Mouse (Mus musculus): ENCODE data around the gene Mthfd1. TPM values are rescaled to one million over a fixed set of nuclear protein-coding genes. Genes with fewer than 3 reads are reported as not detected.
"Not testable (repeated sequence)": the region's sequence is repeated elsewhere in the genome, so short reads cannot be mapped to it uniquely, and the experiment has no call there.

Gene Mthfd1
- polyA plus RNA-seq (2015; fragmentation: Nextera tagmentation; extraction: Ambion mirVana) = 28.2 and 35.2 TPM in 2 replicates

- WGBS = 2% methylated on average over 43 of the region's 43 CpGs
- H3K9me3 ChIP-seq (replicated peaks; ENCODE audit: control insufficient read depth, low read length, poor library complexity, severe bottlenecking) = no peaks in the 10 kb centered on the region
- peak; percentile 100 for ATAC-seq
- H3K4me1 ChIP-seq (ENCODE audit: control insufficient read depth, insufficient read depth, low read length) = peaks cover 14% of the 10 kb centered on the region
- peak within 1 kb of the TSS; percentile 85 for H3K4me2 ChIP-seq (ENCODE audit: low read length)
- H3K9ac ChIP-seq (ENCODE audit: low read depth, low read length) = peak within 1 kb of the TSS; percentile 73
- no peaks in the 10 kb centered on the region for H3K27me3 ChIP-seq (ENCODE audit: control insufficient read depth, insufficient read depth, low read depth, low read length)
- H3K4me3 ChIP-seq (ENCODE audit: low read depth, low read length) = peak within 1 kb of the TSS; percentile 48
- H3K27ac ChIP-seq (ENCODE audit: low read length) = peak within 1 kb of the TSS; percentile 83
- H3K36me3 ChIP-seq (ENCODE audit: control insufficient read depth, insufficient read depth, low read length) = no peaks in the 10 kb centered on the region
These were observed at the start of gene Mthfd1 for GRCm38 (mm10) chr12:76254725-76255498. TSS of gene Mthfd1 (plus strand) at chr12:76255298.

GRCm38 (mm10) chr12:76209429-76209974 is 45.6 kb upstream of the Mthfd1 start:
- Histone ChIP-seq H3K9me3 (replicated peaks; ENCODE audit: control insufficient read depth, low read length, poor library complexity, severe bottlenecking) (no peaks in the 10 kb centered on the region), H3K4me2 (ENCODE audit: low read length) (no peak overlapping the region), H3K27ac (ENCODE audit: low read length) (no peak overlapping the region), H3K9ac (ENCODE audit: low read depth, low read length) (no peak overlapping the region), H3K4me3 (ENCODE audit: low read depth, low read length) (no peak overlapping the region), H3K4me1 (ENCODE audit: control insufficient read depth, insufficient read depth, low read length) (no peaks in the 10 kb centered on the region), H3K27me3 (ENCODE audit: control insufficient read depth, insufficient read depth, low read depth, low read length) (no peaks in the 10 kb centered on the region), H3K36me3 (ENCODE audit: control insufficient read depth, insufficient read depth, low read length) (no peaks in the 10 kb centered on the region)
- 92% methylated on average over 5 of the region's 5 CpGs for WGBS
- ATAC-seq = no peak

GRCm38 (mm10) chr12:76215121-76215520 is 40.0 kb upstream of the Mthfd1 start:
- Histone ChIP-seq H3K4me2 (ENCODE audit: low read length) (no peak overlapping the region), H3K9me3 (replicated peaks; ENCODE audit: control insufficient read depth, low read length, poor library complexity, severe bottlenecking) (no peaks in the 10 kb centered on the region), H3K9ac (ENCODE audit: low read depth, low read length) (no peak overlapping the region), H3K27me3 (ENCODE audit: control insufficient read depth, insufficient read depth, low read depth, low read length) (no peaks in the 10 kb centered on the region), H3K4me1 (ENCODE audit: control insufficient read depth, insufficient read depth, low read length) (no peaks in the 10 kb centered on the region), H3K4me3 (ENCODE audit: low read depth, low read length) (no peak overlapping the region), H3K27ac (ENCODE audit: low read length) (no peak overlapping the region), H3K36me3 (ENCODE audit: control insufficient read depth, insufficient read depth, low read length) (no peaks in the 10 kb centered on the region)
- ATAC-seq = no peak
- WGBS = 19% methylated on average over 5 of the region's 5 CpGs

DNA sequence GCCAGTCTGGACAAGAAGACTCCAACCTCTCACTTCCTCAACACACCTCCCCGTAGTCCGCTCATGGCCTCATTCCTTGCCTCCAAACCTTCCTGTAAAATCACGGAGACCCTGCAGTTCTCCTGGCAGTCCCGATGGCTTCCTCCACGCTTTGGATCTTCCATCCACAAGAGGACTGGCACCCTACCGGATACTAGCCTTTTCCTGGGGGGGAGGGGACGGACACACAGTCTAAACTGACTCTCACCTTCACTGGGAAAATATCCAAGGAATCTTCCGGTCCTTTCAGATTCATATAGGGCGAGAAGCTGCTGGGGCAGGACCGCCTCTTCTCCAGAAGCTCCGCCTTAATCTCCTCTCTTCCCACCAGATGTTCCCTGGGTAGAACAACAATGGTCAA is 38.4 kb upstream of the Mthfd1 start:
- no peak overlapping the region for H3K4me2 ChIP-seq (ENCODE audit: low read length)
- H3K4me1 ChIP-seq (ENCODE audit: control insufficient read depth, insufficient read depth, low read length) = no peaks in the 10 kb centered on the region
- H3K9ac ChIP-seq (ENCODE audit: low read depth, low read length) = no peak overlapping the region
- H3K27me3 ChIP-seq (ENCODE audit: control insufficient read depth, insufficient read depth, low read depth, low read length) = no peaks in the 10 kb centered on the region
- no peaks in the 10 kb centered on the region for H3K9me3 ChIP-seq (replicated peaks; ENCODE audit: control insufficient read depth, low read length, poor library complexity, severe bottlenecking)
- no peak for ATAC-seq
- H3K4me3 ChIP-seq (ENCODE audit: low read depth, low read length) = no peak overlapping the region
- H3K27ac ChIP-seq (ENCODE audit: low read length) = no peak overlapping the region
- no peaks in the 10 kb centered on the region for H3K36me3 ChIP-seq (ENCODE audit: control insufficient read depth, insufficient read depth, low read length)
- WGBS = 72% methylated on average over 11 of the region's 11 CpGs

DNA sequence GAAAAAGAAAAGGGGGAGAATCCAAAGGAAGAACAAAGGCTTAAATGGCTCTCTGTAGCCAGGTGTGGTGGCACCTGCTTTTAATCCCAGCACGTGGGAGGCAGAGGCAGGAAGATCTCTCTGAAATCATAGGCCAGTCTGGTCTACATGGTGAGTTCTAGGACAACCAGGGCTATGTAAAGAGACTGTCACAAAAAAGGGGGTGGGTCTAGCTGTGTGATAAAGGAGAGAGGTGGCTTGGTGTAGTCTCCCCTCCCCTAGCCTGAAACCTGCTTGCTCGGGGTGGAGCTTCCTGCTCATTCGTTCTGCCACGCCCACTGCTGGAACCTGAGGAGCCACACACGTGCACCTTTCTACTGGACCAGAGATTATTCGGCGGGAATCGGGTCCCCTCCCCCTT is 33.0 kb upstream of the Mthfd1 start:
- H3K27me3 ChIP-seq (ENCODE audit: control insufficient read depth, insufficient read depth, low read depth, low read length); H3K4me2 ChIP-seq (ENCODE audit: low read length); H3K27ac ChIP-seq (ENCODE audit: low read length); H3K9me3 ChIP-seq (replicated peaks; ENCODE audit: control insufficient read depth, low read length, poor library complexity, severe bottlenecking); H3K4me3 ChIP-seq (ENCODE audit: low read depth, low read length); ATAC-seq; H3K36me3 ChIP-seq (ENCODE audit: control insufficient read depth, insufficient read depth, low read length); H3K9ac ChIP-seq (ENCODE audit: low read depth, low read length); H3K4me1 ChIP-seq (ENCODE audit: control insufficient read depth, insufficient read depth, low read length): not testable (repeated sequence)
- 48% methylated on average over 3 of the region's 8 CpGs for WGBS

- no peaks in the 10 kb centered on the region for H3K9me3 ChIP-seq (replicated peaks; ENCODE audit: control insufficient read depth, low read length, poor library complexity, severe bottlenecking)
- H3K27ac ChIP-seq (ENCODE audit: low read length) = no peak overlapping the region
- ATAC-seq = no peak
- H3K4me3 ChIP-seq (ENCODE audit: low read depth, low read length) = no peak overlapping the region
- WGBS = 76% methylated on average over 5 of the region's 6 CpGs
- H3K4me1 ChIP-seq (ENCODE audit: control insufficient read depth, insufficient read depth, low read length) = no peaks in the 10 kb centered on the region
- H3K9ac ChIP-seq (ENCODE audit: low read depth, low read length) = no peak overlapping the region
- H3K4me2 ChIP-seq (ENCODE audit: low read length) = no peak overlapping the region
- no peaks in the 10 kb centered on the region for H3K27me3 ChIP-seq (ENCODE audit: control insufficient read depth, insufficient read depth, low read depth, low read length)
- no peaks in the 10 kb centered on the region for H3K36me3 ChIP-seq (ENCODE audit: control insufficient read depth, insufficient read depth, low read length)
These were observed 24.5 kb upstream of the Mthfd1 start for GRCm38 (mm10) chr12:76230644-76231043.

DNA sequence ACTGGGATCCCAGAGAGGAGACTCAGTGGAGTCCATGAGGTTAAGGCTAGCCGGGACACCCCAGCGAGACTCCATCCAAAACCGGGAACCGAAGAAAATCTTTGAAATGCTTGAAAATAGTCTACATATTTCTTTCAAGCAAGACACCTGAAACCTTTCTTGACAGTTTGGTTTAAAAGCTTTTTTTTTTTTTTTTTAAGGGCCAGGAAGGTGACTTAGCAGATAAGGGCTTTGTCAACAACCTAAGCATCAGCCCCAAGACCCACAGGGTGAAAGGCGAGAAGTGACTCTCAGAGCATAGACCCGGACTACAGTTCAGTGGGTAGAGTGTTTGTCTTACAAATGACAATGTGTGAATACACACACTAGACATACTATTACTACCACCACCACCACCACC is 19.8 kb upstream of the Mthfd1 start:
- ATAC-seq = no peak
- Histone ChIP-seq H3K36me3 (ENCODE audit: control insufficient read depth, insufficient read depth, low read length) (no peaks in the 10 kb centered on the region), H3K4me3 (ENCODE audit: low read depth, low read length) (no peak overlapping the region), H3K9me3 (replicated peaks; ENCODE audit: control insufficient read depth, low read length, poor library complexity, severe bottlenecking) (no peaks in the 10 kb centered on the region), H3K27me3 (ENCODE audit: control insufficient read depth, insufficient read depth, low read depth, low read length) (no peaks in the 10 kb centered on the region), H3K27ac (ENCODE audit: low read length) (no peak overlapping the region), H3K4me2 (ENCODE audit: low read length) (no peak overlapping the region), H3K9ac (ENCODE audit: low read depth, low read length) (no peak overlapping the region), H3K4me1 (ENCODE audit: control insufficient read depth, insufficient read depth, low read length) (no peaks in the 10 kb centered on the region)
- WGBS = 96% methylated on average over 6 of the region's 6 CpGs

- H3K4me3 ChIP-seq (ENCODE audit: low read depth, low read length) = no peak overlapping the region
- no peaks in the 10 kb centered on the region for H3K36me3 ChIP-seq (ENCODE audit: control insufficient read depth, insufficient read depth, low read length)
- H3K27ac ChIP-seq (ENCODE audit: low read length) = no peak overlapping the region
- no peak overlapping the region for H3K9ac ChIP-seq (ENCODE audit: low read depth, low read length)
- WGBS = 77% methylated on average over 10 of the region's 10 CpGs
- H3K9me3 ChIP-seq (replicated peaks; ENCODE audit: control insufficient read depth, low read length, poor library complexity, severe bottlenecking) = no peaks in the 10 kb centered on the region
- H3K4me2 ChIP-seq (ENCODE audit: low read length) = no peak overlapping the region
- no peaks in the 10 kb centered on the region for H3K4me1 ChIP-seq (ENCODE audit: control insufficient read depth, insufficient read depth, low read length)
- ATAC-seq = no peak
- no peaks in the 10 kb centered on the region for H3K27me3 ChIP-seq (ENCODE audit: control insufficient read depth, insufficient read depth, low read depth, low read length)
These were observed 15.8 kb upstream of the Mthfd1 start for GRCm38 (mm10) chr12:76239145-76239838.
